Mouse (Mus musculus) embryonic facial prominence, embryonic 11.5 days (tissue): ENCODE results near the gene 9530077C05Rik. TPM values are rescaled to one million over a fixed set of nuclear protein-coding genes. Genes with fewer than 3 reads are reported as not detected.

Experiments
- ATAC-seq: fragments of 200-750 bp; cut with Nextera tagmentation; replicated peaks from 2 replicates; pipeline ENCODE4 v1.8.0; 2017; ENCODE audit warnings: low read depth; ENCODE audit not compliant: insufficient number of reproducible peaks, low FRiP score, low TSS enrichment
- DNase-seq: peaks from one replicate; pipeline ENCODE4 v3.0.0-alpha.2; 2015; ENCODE audit warnings: low spot score
- H3K27ac ChIP-seq: fragments of 300-500 bp; sonication (generic); replicated peaks from 2 replicates; pipeline ENCODE4 v1.5.1; 2014; ENCODE audit warnings: mild to moderate bottlenecking, low read depth, low read length, control low read depth
- H3K27me3 ChIP-seq: fragments of 300-500 bp; sonication (generic); 2 replicates; pipeline ENCODE4 v1.6.1; 2014; ENCODE audit warnings: mild to moderate bottlenecking, low read length, moderate library complexity, mixed read lengths; ENCODE audit not compliant: control insufficient read depth, insufficient read depth
- H3K36me3 ChIP-seq: fragments of 300-500 bp; sonication (generic); replicated peaks from 2 replicates; pipeline ENCODE4 v1.6.1; 2014; ENCODE audit warnings: low read depth, mild to moderate bottlenecking, low read length, moderate library complexity, mixed read lengths; ENCODE audit not compliant: control insufficient read depth, insufficient read depth
- H3K4me1 ChIP-seq: fragments of 300-500 bp; sonication (generic); 2 replicates; pipeline ENCODE4 v1.6.1; 2014; ENCODE audit warnings: low read length, mixed read lengths; ENCODE audit not compliant: control insufficient read depth, insufficient read depth
- H3K4me2 ChIP-seq: fragments of 300-500 bp; sonication (generic); 2 replicates; pipeline ENCODE4 v1.6.1; 2014; ENCODE audit warnings: low read depth, mild to moderate bottlenecking, control low read depth, low read length, moderate library complexity
- H3K4me3 ChIP-seq: fragments of 300-500 bp; sonication (generic); 2 replicates; pipeline ENCODE4 v1.5.1; 2014; ENCODE audit warnings: low read depth, low read length, control low read depth
- H3K9ac ChIP-seq: fragments of 300-500 bp; sonication (generic); replicated peaks from 2 replicates; pipeline ENCODE4 v1.6.1; 2014; ENCODE audit warnings: mild to moderate bottlenecking, control low read depth, low read length
- H3K9me3 ChIP-seq: fragments of 300-500 bp; sonication (generic); replicated peaks from 2 replicates; pipeline ENCODE4 v1.6.1; 2016; ENCODE audit warnings: mild to moderate bottlenecking, low read length, inconsistent platforms, mixed read lengths; ENCODE audit not compliant: control insufficient read depth
- WGBS: fragments of 180-500 bp; shearing (Covaris S2); extraction: QIAGEN DNeasy Blood & Tissue Kit; methylation state at CpG from one replicate; pipeline ENCODE4 v1.1.7; 2014; 5-methylcytosine and 5-hydroxymethylcytosine counted together
- polyA plus RNA-seq: library from polyadenylated mRNA; unstranded; fragments of >200 nt; fragmentation: Nextera tagmentation; extraction: Ambion mirVana; gene quantifications from 2 replicates; pipeline ENCODE4 v1.2.1, GENCODE M21; 2014

The 9530077C05Rik gene
- polyA plus RNA-seq, 1 experiment from 2014 or later, result 8.8 TPM

GRCm38 (mm10) chr9:22467371-22468169 is 56.3 kb downstream of the 9530077C05Rik start:
- no peaks in the 10 kb centered on the region for H3K27me3 ChIP-seq
- ATAC-seq (peak; percentile 68), DNase-seq (peak; percentile 33)

GRCm38 (mm10) chr9:22468170-22468898 is 57.0 kb downstream of the 9530077C05Rik start:
- H3K4me2 ChIP-seq, result peak overlapping the region; percentile 68
- no peaks in the 10 kb centered on the region for H3K9me3 ChIP-seq
- no peaks in the 10 kb centered on the region; the same call in 1 of the 2 replicates for H3K36me3 ChIP-seq
- 4% methylated on average over 40 of the region's 43 CpGs for WGBS
- peak; percentile 88 for ATAC-seq
- peak overlapping the region; percentile 88 for H3K9ac ChIP-seq
- no peaks in the 10 kb centered on the region for H3K27me3 ChIP-seq
- DNase-seq, result peak; percentile 83
- peak overlapping the region; percentile 72 for H3K27ac ChIP-seq
- no peaks in the 10 kb centered on the region for H3K4me1 ChIP-seq
- H3K4me3 ChIP-seq, result peak overlapping the region; percentile 73

More at GRCm38 (mm10) chr9:22467371-22468169, 56.3 kb downstream of the 9530077C05Rik start:
- peak overlapping the region; percentile 68 for H3K4me2 ChIP-seq
- no peaks in the 10 kb centered on the region; the same call in 1 of the 2 replicates for H3K36me3 ChIP-seq
- H3K9ac ChIP-seq, result peak overlapping the region; percentile 88
- peak overlapping the region; percentile 73 for H3K4me3 ChIP-seq
- peak overlapping the region; percentile 72 for H3K27ac ChIP-seq
- no peaks in the 10 kb centered on the region for H3K9me3 ChIP-seq
- WGBS, result 1% methylated on average over 73 of the region's 73 CpGs
- no peaks in the 10 kb centered on the region for H3K4me1 ChIP-seq

GRCm38 (mm10) chr9:22468899-22469259 is 57.6 kb downstream of the 9530077C05Rik start:
- Histone ChIP-seq H3K27me3 (no peaks in the 10 kb centered on the region), H3K4me3 (no peak overlapping the region), H3K36me3 (no peaks in the 10 kb centered on the region; the same call in 1 of the 2 replicates), H3K9me3 (no peaks in the 10 kb centered on the region), H3K4me1 (no peaks in the 10 kb centered on the region), H3K4me2 (no peak overlapping the region), H3K9ac (no peak overlapping the region), H3K27ac (no peak overlapping the region)
- no peak for DNase-seq
- 81% methylated on average over 8 of the region's 8 CpGs for WGBS
- no peak for ATAC-seq

GRCm38 (mm10) chr9:22469643-22470042 is 58.3 kb downstream of the 9530077C05Rik start, which contains the start of gene Rp9:
Rp9 (minus strand) TSS chr9:22469743.
- no peaks in the 10 kb centered on the region for H3K27me3 ChIP-seq
- peak within 1 kb of the TSS; percentile 32 for H3K9ac ChIP-seq
- no peak for DNase-seq
- WGBS, result 85% methylated on average over 3 of the region's 3 CpGs
- peak within 1 kb of the TSS; percentile 68 for H3K4me2 ChIP-seq
- no peak within 1 kb of the TSS for H3K27ac ChIP-seq
- H3K36me3 ChIP-seq, result no peaks in the 10 kb centered on the region; the same call in 1 of the 2 replicates
- ATAC-seq, result no peak
- no peaks in the 10 kb centered on the region for H3K9me3 ChIP-seq
- H3K4me3 ChIP-seq, result peak within 1 kb of the TSS; percentile 73
- no peaks in the 10 kb centered on the region for H3K4me1 ChIP-seq

- H3K9me3 ChIP-seq, result no peaks in the 10 kb centered on the region
- H3K36me3 ChIP-seq, result no peaks in the 10 kb centered on the region
- no peak within 1 kb of the TSS for H3K27ac ChIP-seq
- peak within 1 kb of the TSS; percentile 60 for H3K9ac ChIP-seq
- H3K27me3 ChIP-seq, result no peaks in the 10 kb centered on the region
- H3K4me2 ChIP-seq, result peak within 1 kb of the TSS; percentile 69
- H3K4me3 ChIP-seq, result peak within 1 kb of the TSS; percentile 66
- no peaks in the 10 kb centered on the region for H3K4me1 ChIP-seq
- under 1% methylated on average over 25 of the region's 25 CpGs for WGBS
- DNase-seq (peak; percentile 95), ATAC-seq (peak; percentile 100)
Observed at GRCm38 (mm10) chr9:22475424-22475868, 64.1 kb downstream of the 9530077C05Rik start, which contains the start of gene Bbs9. Bbs9 (plus strand) TSS chr9:22475715.

- peak overlapping the region; percentile 60 for H3K9ac ChIP-seq
- H3K27me3 ChIP-seq, result no peaks in the 10 kb centered on the region
- no peaks in the 10 kb centered on the region for H3K9me3 ChIP-seq
- H3K4me1 ChIP-seq, result no peaks in the 10 kb centered on the region
- H3K36me3 ChIP-seq, result no peaks in the 10 kb centered on the region
- peak overlapping the region; percentile 69 for H3K4me2 ChIP-seq
- DNase-seq, result no peak
- WGBS, result 5% methylated on average over 10 of the region's 10 CpGs
- H3K27ac ChIP-seq, result no peak overlapping the region
- no peak for ATAC-seq
- H3K4me3 ChIP-seq, result peak overlapping the region; percentile 66
Observed at GRCm38 (mm10) chr9:22476265-22476664, 65.0 kb downstream of the 9530077C05Rik start.

- 88% methylated on average over 8 of the region's 8 CpGs for WGBS
- Histone ChIP-seq H3K9ac (no peak overlapping the region), H3K4me2 (no peak overlapping the region), H3K9me3 (no peaks in the 10 kb centered on the region), H3K4me1 (no peaks in the 10 kb centered on the region), H3K36me3 (no peaks in the 10 kb centered on the region), H3K27ac (no peak overlapping the region), H3K4me3 (no peak overlapping the region), H3K27me3 (no peaks in the 10 kb centered on the region)
- no peak for ATAC-seq
- DNase-seq, result no peak
Observed at GRCm38 (mm10) chr9:22478946-22479345, 67.6 kb downstream of the 9530077C05Rik start.
